Mouse (Mus musculus) adrenal gland (tissue): ENCODE results near the gene 2010005H15Rik.
"Not testable (repeated sequence)": the region's sequence is repeated elsewhere in the genome, so short reads cannot be mapped to it uniquely, and the experiment has no call there.

Experiments used
- intact Hi-C: fragments of 180-260 bp; cut with DNase I; formaldehyde crosslinking; loops from one replicate; pipeline ENCODE4 v1.15.1; 2025
- long read RNA-seq, 2 experiments: library from polyadenylated mRNA; unstranded; transcript quantifications; one replicate each; pipeline ENCODE4 v2.0.0; 2020; ENCODE audit warnings: borderline replicate concordance in 1 of 2; ENCODE audit not compliant: insufficient replicate concordance in 1 of 2

2010005H15Rik gene
- long read RNA-seq, experiment 1, result 0 reads
- long read RNA-seq, experiment 2, partial matches to known transcripts, result 0 of 1 reads
- long read RNA-seq, experiment 2, other reads (novel, unspliced or antisense), result 0 of 1 reads

DNA sequence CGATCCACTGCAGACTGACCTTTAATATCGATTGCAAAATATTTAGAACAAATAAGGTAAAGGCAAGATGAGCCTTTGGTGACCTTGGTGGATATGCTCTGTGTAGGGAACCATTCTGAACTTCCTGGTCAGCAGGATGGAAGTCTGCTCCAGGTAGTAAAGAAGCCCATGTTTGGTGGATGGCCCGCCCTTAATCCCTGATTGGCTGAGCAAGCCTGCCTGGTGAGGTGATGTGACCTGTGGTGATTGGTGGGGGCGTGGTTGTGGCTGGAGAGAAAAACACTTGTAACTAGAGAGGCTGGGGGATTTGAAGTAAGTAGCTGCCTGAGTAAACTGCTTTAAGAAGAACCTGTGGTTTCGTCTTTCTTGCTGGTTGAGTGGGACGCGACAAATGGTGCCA is at the start of gene 2010005H15Rik:
Gene 2010005H15Rik, plus strand, starts transcription at position 301 of the 400 bp plus-strand sequence.
- intact Hi-C loops, result not testable (repeated sequence)

GRCm38 (mm10) chr16:36176108-36176507 is 45.2 kb upstream of the 2010005H15Rik start:
- intact Hi-C loops, result no loop called here

DNA sequence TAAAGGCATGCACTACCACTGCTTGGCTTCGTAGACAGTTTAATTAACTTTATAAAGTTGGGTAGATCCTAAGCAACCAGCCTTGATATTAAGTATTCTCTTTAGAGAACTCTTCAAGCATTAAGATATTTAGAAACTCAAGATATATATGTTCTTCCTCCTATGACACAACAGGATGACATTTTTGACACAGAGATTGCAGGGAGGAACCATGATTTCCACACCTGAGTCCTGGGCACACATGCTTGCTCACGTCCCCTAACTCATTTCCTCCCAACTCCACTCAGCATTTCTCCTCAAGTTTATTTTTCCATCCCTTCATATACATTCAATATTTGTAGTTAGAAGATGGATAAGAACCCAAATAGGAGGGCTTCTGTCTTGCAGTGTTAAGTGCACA is 41.4 kb upstream of the 2010005H15Rik start:
- intact Hi-C loops, result no loop called here

DNA sequence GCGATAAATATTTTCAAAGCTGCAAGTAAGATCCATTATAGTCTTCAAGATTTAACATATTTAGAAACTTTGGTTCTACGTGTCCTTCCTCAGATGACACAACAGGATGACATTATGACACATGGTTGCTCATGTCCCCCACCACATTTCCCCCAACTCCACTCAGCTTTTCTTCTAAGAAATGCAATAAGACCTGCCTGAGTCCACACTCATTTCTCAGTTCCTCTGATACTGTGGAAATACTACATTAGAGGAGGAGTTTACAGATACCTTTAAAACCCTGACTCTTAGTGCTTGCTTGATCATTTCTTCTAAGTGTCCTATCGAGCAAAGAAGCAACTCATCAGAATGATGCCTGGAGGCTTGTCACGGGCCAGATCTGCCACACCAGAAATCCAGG is 37.4 kb upstream of the 2010005H15Rik start, which contains the start of gene Gm5483:
Gene Gm5483, plus strand, starts transcription at position 301 of the 400 bp plus-strand sequence.
- intact Hi-C loops, result not testable (repeated sequence)

DNA sequence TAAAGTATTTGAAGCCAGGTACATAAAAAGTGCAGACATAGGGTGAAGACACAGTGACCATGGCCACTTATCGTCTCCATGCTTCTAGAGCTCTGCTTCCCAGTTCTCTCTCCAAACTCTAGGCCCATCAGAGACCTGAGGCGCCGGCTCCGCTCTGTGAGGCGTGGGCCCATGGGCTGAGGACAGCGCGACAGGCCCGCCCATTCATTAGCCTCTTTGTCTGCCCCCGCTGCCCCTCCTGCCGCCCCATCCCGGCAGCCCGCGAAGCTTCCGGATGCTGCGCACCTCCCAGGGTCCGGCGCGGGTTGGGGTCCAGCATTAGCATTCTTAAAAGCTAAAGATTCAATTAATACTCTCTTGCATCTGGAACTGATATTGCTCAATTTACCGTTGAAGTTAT is 22.0 kb upstream of the 2010005H15Rik start:
- intact Hi-C loops, result no loop called here

DNA sequence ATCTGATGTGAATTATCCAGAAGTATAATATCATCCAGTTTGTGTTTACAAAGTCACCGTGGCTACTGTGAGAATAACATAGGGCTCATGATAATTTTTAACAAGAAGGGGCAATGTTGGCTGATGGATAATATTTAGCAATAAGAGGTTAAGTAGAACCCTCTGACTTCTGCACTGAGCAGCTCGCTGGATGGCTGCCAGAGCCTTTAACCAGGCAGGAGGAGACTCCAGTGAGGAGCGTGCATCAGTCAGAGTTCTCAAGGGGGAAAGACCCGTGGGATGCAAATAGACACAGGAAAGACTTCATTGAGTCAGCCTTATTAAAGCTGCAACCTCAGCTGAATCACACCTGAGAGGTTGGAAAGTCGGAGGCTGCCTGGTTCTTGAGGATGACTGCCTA is 17.4 kb upstream of the 2010005H15Rik start:
- intact Hi-C loops, result no loop called here

DNA sequence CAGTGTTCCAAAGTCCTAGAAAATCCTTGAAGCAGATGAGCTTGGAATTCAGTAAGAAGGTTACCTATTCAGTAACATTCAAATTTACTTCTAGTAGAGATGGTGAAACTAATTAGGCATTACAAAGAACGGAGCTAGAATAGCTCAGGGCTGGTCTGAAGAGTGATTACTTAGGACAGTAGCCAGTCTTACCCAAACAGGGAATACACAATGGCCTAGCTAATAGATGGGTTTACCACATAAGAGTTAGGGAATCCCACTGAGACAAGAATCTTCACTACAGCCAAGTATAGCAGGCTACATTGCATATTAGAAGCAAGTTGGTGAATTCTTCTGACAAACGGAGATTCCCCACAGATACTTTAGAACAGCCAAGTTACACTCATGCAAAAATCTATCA is 15.6 kb upstream of the 2010005H15Rik start:
- intact Hi-C loops, result not testable (repeated sequence)

DNA sequence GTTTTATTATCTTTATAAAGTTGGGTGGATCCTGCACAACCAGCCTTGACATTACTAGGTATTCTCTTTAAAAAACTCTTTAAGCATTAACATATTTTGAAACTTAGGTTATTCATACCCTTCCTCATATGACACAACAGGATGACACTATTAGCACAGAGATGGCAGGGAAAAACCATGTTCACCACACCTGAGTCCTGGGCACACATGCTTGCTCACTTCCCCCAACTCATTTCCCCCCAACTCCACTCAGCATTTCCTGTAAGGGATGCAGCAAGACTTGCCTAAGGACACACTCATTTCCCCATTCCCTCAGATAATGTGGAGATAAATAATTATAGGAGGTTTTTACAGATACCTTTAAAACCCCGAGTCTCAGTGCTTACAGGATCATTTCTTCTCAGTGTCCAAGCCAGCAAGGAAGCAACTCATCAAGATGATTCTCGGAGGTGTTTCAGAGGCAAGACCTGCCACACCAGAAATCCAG is 11.3 kb upstream of the 2010005H15Rik start, which contains the start of gene Gm5416:
Gene Gm5416, plus strand, starts transcription at position 437 of the 487 bp plus-strand sequence.
- intact Hi-C loops, result loop anchor here (5.0 kb wide), 1 partner anchor 262 kb away; no protein-coding TSS in a partner anchor

DNA sequence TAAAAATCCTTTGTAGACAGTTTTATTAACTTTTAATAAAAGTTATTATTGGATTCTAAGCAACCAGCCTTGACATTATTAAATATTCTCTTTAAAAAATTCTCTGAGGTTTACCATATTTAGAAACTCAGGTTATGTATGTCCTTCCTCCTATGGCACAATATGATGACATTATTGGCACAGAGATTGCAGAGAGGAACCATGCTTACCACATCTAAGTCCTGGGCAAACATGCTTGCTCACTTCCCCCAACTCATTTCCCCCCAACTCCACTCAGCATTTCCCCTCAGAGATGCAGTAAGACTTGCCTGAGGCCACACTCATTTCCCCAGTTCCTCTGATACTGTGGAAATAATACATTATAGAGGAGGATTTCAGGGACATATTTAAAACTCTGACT is 39.3 kb downstream of the 2010005H15Rik start:
- intact Hi-C loops, result not testable (repeated sequence)

DNA sequence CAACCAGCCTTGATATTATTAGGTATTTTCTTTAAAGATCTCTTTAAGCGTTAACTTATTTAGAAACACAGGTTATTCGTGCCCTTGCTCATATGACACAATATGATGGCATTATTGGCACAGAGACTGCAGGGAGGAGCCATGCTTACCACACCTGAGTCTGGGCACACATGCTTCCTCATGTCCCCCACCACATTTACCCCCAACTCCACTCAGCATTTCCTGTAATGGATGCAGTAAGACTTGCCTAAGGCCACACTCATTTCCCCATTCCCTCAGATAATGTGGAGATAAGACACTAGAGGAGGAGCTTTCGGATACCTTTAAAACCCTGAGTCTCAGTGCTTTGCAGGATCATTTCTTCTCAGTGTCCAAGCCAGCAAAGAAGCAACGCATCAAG is 55.5 kb downstream of the 2010005H15Rik start, which contains the start of gene Stfa1:
Gene Stfa1, plus strand, starts transcription at position 156 of the 400 bp plus-strand sequence.
- intact Hi-C loops, result not testable (repeated sequence)

- intact Hi-C loops, result no loop called here
These were observed 67.9 kb downstream of the 2010005H15Rik start for GRCm38 (mm10) chr16:36289140-36289539.
